Mouse (Mus musculus) urinary bladder, adult 18-20 months (tissue): ENCODE data around the gene Ptchd4.

Experiments
- DNase-seq, 2 experiments: peaks; one replicate each; pipeline ENCODE4 v3.0.0; 2022; ENCODE audit warnings: low spot score in 2 of 2, mixed read lengths in 2 of 2

Ptchd4 gene

DNA sequence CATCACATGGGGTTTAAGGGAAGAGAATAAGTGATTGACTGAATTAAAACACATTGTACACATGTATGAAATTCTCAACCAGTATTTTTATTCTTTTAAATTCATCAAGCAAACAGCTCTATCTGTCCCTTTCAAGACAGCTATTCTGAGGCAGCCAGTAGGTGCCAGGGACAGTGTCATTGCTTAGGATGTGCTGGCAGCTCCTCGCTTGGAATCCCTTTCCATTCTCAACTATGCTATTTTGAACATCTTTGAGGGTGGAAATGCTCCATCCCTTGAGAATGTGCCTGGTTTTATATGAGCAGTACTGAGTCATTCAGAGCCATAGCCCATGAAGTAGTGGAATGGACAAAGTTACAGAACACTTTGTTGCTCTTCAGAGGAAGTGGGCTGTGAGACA lies 112.2 kb downstream of the Ptchd4 start:
- DNase-seq = no peak

DNA sequence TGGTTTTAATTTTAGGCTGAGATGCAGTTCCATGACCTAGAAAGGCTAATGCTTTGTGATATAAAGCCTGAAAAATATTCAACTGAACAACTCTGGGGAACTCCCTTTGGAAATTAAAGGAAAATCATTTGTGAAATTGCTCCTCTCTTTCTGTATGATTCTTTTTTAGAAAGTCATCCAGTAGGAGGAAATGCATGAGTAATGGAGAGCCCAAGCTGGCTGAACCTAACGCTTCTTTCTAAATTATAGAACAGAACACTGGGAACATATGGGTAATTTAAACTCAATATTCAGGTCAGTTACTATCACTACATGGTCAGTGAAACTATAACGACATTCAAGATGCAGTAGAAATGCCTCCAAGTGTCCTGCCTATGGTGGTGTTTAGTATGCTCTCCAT lies 114.6 kb downstream of the Ptchd4 start:
- DNase-seq = no peak

DNA sequence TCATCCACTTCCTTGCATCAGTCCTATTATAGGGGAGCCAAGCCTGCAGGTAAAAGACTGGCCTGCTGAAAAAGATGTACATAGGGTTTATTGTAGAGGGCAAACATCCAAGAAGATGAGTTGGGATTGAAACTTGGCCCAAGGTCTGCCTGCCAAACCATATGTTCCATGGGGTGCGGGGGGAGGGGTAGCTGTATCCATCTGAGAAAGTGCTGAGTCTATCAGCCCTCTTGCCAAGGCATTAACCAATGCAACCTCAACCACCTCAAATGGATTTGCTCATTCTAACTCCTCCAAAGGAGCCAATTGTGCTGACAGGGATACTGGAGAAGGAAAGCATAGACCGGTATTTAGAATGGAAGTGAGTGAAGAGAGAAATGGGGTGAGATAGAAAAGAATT lies 136.5 kb downstream of the Ptchd4 start:
- DNase-seq = no peak

DNA sequence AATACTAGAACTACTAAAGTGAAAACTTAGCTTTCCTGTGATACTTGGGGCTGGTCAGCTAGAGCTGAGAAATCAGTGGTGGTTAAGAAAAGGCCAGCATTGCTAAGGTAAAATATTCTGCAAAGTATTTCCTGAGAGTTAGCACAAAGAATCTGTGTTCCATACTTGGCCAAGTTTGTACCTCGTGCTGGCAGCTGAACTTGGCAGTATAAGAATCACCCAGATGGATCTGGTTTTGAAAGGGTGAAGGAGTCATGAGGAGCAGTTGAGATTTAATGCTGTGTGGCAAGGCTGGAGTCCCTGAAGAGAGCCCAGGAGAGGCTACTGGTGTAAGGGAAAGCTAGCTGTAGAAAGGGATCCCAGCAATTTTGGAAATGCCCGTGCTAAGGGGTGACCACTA lies 140.7 kb downstream of the Ptchd4 start:
- no peak for DNase-seq

DNA sequence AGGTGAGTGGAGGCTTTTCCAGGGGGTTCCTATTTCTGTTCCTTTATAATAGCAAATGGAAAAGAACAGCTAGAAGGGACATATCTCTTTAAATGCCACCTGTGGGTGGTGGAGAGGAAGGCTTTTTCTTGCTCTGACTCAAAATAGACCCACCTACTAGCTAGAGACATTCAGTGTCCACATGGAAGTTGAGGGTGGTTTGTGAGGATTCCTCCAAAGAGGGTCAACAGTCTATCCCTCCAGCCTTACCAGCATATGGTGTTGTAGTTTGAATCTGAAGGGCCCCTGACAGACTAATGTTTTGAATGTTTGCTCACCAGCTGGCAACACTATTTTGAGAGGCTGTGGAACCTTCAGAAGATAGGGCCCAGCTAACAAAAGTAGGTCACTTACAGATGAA lies 147.0 kb downstream of the Ptchd4 start:
- DNase-seq = no peak

DNA sequence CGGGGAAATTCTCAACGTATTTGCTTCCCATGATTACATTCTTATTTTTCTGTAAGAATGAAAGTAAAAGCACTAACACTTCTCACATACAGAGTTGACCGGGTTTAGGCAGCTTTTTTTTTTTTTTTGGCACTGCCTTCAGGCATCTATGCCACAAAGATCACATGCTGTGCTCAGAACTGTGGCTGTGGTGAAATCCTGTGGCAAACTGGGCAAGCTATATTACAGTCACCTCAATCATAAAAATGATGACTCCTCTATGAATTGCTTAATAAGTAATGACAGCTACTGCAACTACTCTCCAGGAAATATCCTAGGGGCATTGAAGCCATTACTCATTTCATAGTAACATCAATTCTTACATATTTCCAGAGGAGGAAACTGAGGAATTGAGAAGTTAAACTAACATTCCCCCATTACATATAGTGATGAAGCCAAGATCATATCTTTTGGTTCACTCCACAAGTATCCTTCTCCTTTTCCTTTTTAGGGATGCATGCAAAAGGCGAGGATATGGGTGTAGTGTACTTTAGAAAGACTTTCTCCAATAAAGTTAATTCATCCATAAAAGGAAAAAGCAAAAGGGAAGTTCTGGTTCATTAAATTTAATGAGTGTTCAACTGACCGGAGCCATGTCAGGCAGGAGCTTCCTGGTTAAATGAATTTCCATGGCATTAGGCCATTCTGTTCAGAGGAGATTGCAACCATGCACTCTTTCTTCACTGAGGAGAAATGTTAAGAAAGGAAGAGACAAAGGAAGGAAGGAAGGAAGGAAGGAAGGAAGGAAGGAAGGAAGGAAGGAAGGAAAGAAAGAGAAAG lies 164.6 kb downstream of the Ptchd4 start:
- DNase-seq = no peak

DNA sequence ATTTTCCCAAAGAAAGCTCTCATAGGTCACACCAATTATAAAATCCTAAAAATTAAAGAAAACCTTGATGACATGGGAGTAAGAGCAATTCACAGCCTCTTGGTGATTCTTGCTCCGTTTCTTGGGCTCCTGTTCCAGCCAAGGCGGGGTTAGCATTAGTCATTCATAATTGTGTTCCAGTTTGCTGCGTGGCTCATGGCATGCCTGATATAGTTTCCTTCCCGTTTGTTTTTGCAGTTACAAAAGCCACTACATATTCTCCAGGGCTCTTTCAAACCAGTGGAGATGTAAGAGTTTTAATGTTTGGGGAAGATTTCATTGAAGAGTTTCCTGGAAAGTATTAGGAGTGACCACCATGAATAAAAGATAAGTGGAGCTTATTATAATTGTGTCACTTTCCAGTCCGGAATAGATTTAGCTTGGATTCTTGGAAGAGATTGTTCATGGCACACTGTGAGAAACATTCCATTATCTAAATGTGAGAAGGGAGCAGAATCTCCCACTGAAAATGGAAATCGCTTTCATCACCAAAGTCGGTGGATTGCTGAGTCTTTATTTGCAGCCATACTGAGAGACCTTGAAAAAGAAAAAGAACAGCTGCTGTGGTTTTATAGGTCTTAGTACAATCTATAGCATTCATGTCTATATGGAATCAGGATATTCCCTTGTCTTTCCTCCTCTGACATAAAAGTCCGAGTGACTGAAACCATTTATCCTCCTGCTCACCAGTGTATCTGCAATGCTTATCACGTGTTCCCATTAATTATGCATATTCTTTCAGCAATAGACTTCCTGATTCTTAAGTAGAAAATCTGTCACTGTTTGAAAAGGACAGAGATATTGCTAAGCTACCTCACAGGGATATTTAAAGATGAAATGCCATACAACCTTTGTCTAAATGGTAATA lies 193.9 kb downstream of the Ptchd4 start:
- DNase-seq = no peak

DNA sequence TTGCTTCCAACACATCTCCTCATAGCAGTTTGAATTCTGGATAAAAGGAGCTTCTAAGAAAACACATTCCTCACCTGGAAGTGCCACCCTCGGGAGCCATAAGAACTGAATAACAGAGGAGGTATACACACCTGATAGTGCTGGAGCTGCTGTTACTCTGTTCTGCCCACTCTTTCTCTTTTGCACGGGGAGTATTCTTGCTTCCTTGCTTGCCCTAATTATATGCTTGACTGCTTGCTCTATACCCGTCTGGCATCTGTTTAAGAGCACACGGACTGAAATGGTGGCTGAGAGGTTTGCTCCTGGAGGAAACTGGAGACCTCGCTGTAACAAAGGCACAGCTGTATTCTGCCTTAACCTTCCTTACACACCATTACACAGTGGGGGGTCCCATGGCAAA lies 214.4 kb downstream of the Ptchd4 start:
- DNase-seq = no peak

DNA sequence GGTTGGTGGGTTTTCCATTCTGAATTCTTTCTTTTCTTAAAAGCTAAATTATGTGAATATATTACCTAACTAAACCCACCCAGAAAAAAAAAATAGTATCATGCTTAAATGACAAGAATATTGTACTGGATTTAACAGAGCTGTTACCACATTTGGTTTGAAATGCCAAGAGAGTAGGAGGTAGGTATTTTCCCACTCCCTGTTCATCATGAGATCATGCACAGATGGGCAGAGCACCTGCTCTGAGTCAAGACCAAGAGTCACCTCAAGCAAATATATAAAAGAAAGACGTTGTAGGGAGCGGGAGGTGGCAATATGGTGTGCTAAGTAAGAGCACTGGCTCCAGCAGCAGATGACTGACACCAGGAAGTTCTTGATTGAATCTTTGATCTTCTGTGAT lies 233.8 kb downstream of the Ptchd4 start:
- DNase-seq = no peak
